Mouse (Mus musculus) inflammation-experienced regulatory T-cells, adult 16 weeks (primary cell): ENCODE measurements around the gene Cacna2d2. TPM values are rescaled to one million over a fixed set of nuclear protein-coding genes. Genes with fewer than 3 reads are reported as not detected.

ENCODE experiments used
- polyA plus RNA-seq: library from polyadenylated mRNA; unstranded; fragments of 100-300 nt; shearing (Covaris generic); gene quantifications from one replicate; pipeline ENCODE4 v1.2.1, GENCODE M21; 2017

The Cacna2d2 gene
- 0.87 TPM for polyA plus RNA-seq

GRCm38 (mm10) chr9:107399491-107399971 lies at the start of gene Cacna2d2:
TSS of gene Cacna2d2 (plus strand) at chr9:107399612.

GRCm38 (mm10) chr9:107533791-107534407 lies 134.5 kb downstream of the Cacna2d2 start, which contains the start of gene Tmem115:
TSS of gene Tmem115 (plus strand) at chr9:107533945.

GRCm38 (mm10) chr9:107541474-107542351 lies 142.3 kb downstream of the Cacna2d2 start, which contains the start of the genes Cyb561d2 and Nprl2:
TSS of gene Cyb561d2 (minus strand) at chr9:107542193.
TSS of gene Nprl2 (plus strand) at chr9:107542226.

GRCm38 (mm10) chr9:107547026-107547425 lies 147.6 kb downstream of the Cacna2d2 start, which contains the start of gene Zmynd10:
TSS of gene Zmynd10 (plus strand) at chr9:107547298.

GRCm38 (mm10) chr9:107551117-107551889 lies 151.9 kb downstream of the Cacna2d2 start, which contains the start of gene Rassf1:
TSS of gene Rassf1 (plus strand) at chr9:107551555.

GRCm38 (mm10) chr9:107563029-107563581 lies 163.7 kb downstream of the Cacna2d2 start, which contains the start of gene Tusc2:
TSS of gene Tusc2 (plus strand) at chr9:107563255.

GRCm38 (mm10) chr9:107567702-107568319 lies 168.4 kb downstream of the Cacna2d2 start, which contains the start of gene Hyal2:
TSS of gene Hyal2 (plus strand) at chr9:107567945.

GRCm38 (mm10) chr9:107576357-107577107 lies 177.1 kb downstream of the Cacna2d2 start, which contains the start of gene Hyal1:
TSS of gene Hyal1 (plus strand) at chr9:107576927.

GRCm38 (mm10) chr9:107578587-107578986 lies 179.2 kb downstream of the Cacna2d2 start, which contains the start of gene Naa80:
TSS of gene Naa80 (plus strand) at chr9:107578887.

Other genes with a start within 250 kb of the Cacna2d2 start
- 0.13 TPM for gene Dock3, start 167.7 kb upstream of the Cacna2d2 start, polyA plus RNA-seq
- 148 TPM for gene Mapkapk3, start 109.7 kb upstream of the Cacna2d2 start, polyA plus RNA-seq
- 220 TPM for gene Cish, start 103.6 kb upstream of the Cacna2d2 start, polyA plus RNA-seq
- gene Hemk1, start 61.3 kb upstream of the Cacna2d2 start, polyA plus RNA-seq: 26.2 TPM
- gene 6430571L13Rik, start 59.0 kb upstream of the Cacna2d2 start, polyA plus RNA-seq: 2.4 TPM
- gene Tmem115, start 134.3 kb downstream of the Cacna2d2 start, polyA plus RNA-seq: 63.5 TPM
- 62.6 TPM for gene Cyb561d2, start 142.6 kb downstream of the Cacna2d2 start, polyA plus RNA-seq
- gene Nprl2, start 142.6 kb downstream of the Cacna2d2 start, polyA plus RNA-seq: 68.1 TPM
- 4.1 TPM for gene Zmynd10, start 147.7 kb downstream of the Cacna2d2 start, polyA plus RNA-seq
- gene Rassf1, start 151.9 kb downstream of the Cacna2d2 start, polyA plus RNA-seq: 91.3 TPM
- 13.4 TPM for gene Tusc2, start 163.6 kb downstream of the Cacna2d2 start, polyA plus RNA-seq
- 17.7 TPM for gene Hyal2, start 168.3 kb downstream of the Cacna2d2 start, polyA plus RNA-seq
- 6.9 TPM for gene Hyal1, start 177.3 kb downstream of the Cacna2d2 start, polyA plus RNA-seq
- 26.1 TPM for gene Naa80, start 179.3 kb downstream of the Cacna2d2 start, polyA plus RNA-seq
- 0.85 TPM for gene Hyal3, start 181.2 kb downstream of the Cacna2d2 start, polyA plus RNA-seq
- gene Ifrd2, start 188.0 kb downstream of the Cacna2d2 start, polyA plus RNA-seq: 24.9 TPM
- not detected for gene Sema3b, start 209.6 kb downstream of the Cacna2d2 start, polyA plus RNA-seq
- 327 TPM for gene Gnai2, start 235.8 kb downstream of the Cacna2d2 start, polyA plus RNA-seq